Mouse (Mus musculus): ENCODE measurements around the gene Calm2. TPM values are rescaled to one million over a fixed set of nuclear protein-coding genes. Genes with fewer than 3 reads are reported as not detected.

The Calm2 gene
- total RNA-seq, 2 experiments from 2014 or later: 477 to 1,690 TPM

- peak; percentile 14; the same call in 1 of the 2 replicates for ATAC-seq (replicated peaks; ENCODE audit: poor library complexity, severe bottlenecking)
These were observed 13.3 kb upstream of the Calm2 start for GRCm38 (mm10) chr17:87459750-87460668.

GRCm38 (mm10) chr17:87458911-87459749 is 12.4 kb upstream of the Calm2 start:
- ATAC-seq (replicated peaks; ENCODE audit: poor library complexity, severe bottlenecking): peak; percentile 66

- no peak for ATAC-seq (replicated peaks; ENCODE audit: poor library complexity, severe bottlenecking)
These were observed 11.2 kb upstream of the Calm2 start for GRCm38 (mm10) chr17:87457961-87458360.

- no peak for ATAC-seq (replicated peaks; ENCODE audit: poor library complexity, severe bottlenecking)
These were observed 7.4 kb upstream of the Calm2 start for GRCm38 (mm10) chr17:87454121-87454520.

- no peak for ATAC-seq (replicated peaks; ENCODE audit: poor library complexity, severe bottlenecking)
These were observed 6.6 kb upstream of the Calm2 start for GRCm38 (mm10) chr17:87453336-87453735.

GRCm38 (mm10) chr17:87448881-87449280 is 2.1 kb upstream of the Calm2 start:
- ATAC-seq (replicated peaks; ENCODE audit: poor library complexity, severe bottlenecking): no peak

GRCm38 (mm10) chr17:87448339-87448738 is 1.6 kb upstream of the Calm2 start:
- no peak for ATAC-seq (replicated peaks; ENCODE audit: poor library complexity, severe bottlenecking)

- no peak for ATAC-seq (replicated peaks; ENCODE audit: poor library complexity, severe bottlenecking)
These were observed 971 bp upstream of the Calm2 start for GRCm38 (mm10) chr17:87447612-87448200.

GRCm38 (mm10) chr17:87445917-87446766 is 593 bp downstream of the Calm2 start:
- ATAC-seq (replicated peaks; ENCODE audit: poor library complexity, severe bottlenecking): peak; percentile 18; the same call in 1 of the 2 replicates

GRCm38 (mm10) chr17:87445337-87445916 is 1.3 kb downstream of the Calm2 start:
- ATAC-seq (replicated peaks; ENCODE audit: poor library complexity, severe bottlenecking): no peak

GRCm38 (mm10) chr17:87444763-87445162 is 2.0 kb downstream of the Calm2 start:
- no peak for ATAC-seq (replicated peaks; ENCODE audit: poor library complexity, severe bottlenecking)

GRCm38 (mm10) chr17:87441537-87441936 is 5.2 kb downstream of the Calm2 start:
- no peak for ATAC-seq (replicated peaks; ENCODE audit: poor library complexity, severe bottlenecking)

GRCm38 (mm10) chr17:87439441-87439840 is 7.3 kb downstream of the Calm2 start:
- ATAC-seq (replicated peaks; ENCODE audit: poor library complexity, severe bottlenecking): peak; percentile 61

GRCm38 (mm10) chr17:87433929-87434328 is 12.8 kb downstream of the Calm2 start:
- no peak for ATAC-seq (replicated peaks; ENCODE audit: poor library complexity, severe bottlenecking)

- ATAC-seq (replicated peaks; ENCODE audit: poor library complexity, severe bottlenecking): no peak
These were observed 14.0 kb downstream of the Calm2 start for GRCm38 (mm10) chr17:87432743-87433142.

GRCm38 (mm10) chr17:87432314-87432713 is 14.4 kb downstream of the Calm2 start:
- no peak for ATAC-seq (replicated peaks; ENCODE audit: poor library complexity, severe bottlenecking)

GRCm38 (mm10) chr17:87429431-87429830 is 17.3 kb downstream of the Calm2 start:
- ATAC-seq (replicated peaks; ENCODE audit: poor library complexity, severe bottlenecking): no peak

GRCm38 (mm10) chr17:87427511-87427910 is 19.2 kb downstream of the Calm2 start, which contains the start of gene Stpg4:
Stpg4 (minus strand) TSS chr17:87427741.
- ATAC-seq (replicated peaks; ENCODE audit: poor library complexity, severe bottlenecking): no peak

- ATAC-seq (replicated peaks; ENCODE audit: poor library complexity, severe bottlenecking): no peak
These were observed 28.7 kb downstream of the Calm2 start for GRCm38 (mm10) chr17:87418082-87418481.

All from granulocyte monocyte progenitor cell, adult 5-6 weeks (primary cell).